Mouse (Mus musculus) lung, adult 2 months (tissue): ENCODE data around the gene Ptpn13.

Experiments used
- CTCF ChIP-seq: fragments of 200-500 bp; IDR thresholded peaks from 2 replicates; pipeline ENCODE4 v1.5.1; 2011; ENCODE audit warnings: mild to moderate bottlenecking, low read length, control low read depth; ENCODE audit not compliant: insufficient read depth
- POLR2A ChIP-seq: fragments of 200-500 bp; IDR thresholded peaks from 2 replicates; pipeline ENCODE4 v1.6.1; 2011; ENCODE audit warnings: low read depth, mild to moderate bottlenecking, control low read depth, low read length, borderline replicate concordance; ENCODE audit errors: extremely low read depth

- TF ChIP-seq POLR2A (no peak), CTCF (no peak)
Observed at GRCm38 (mm10) chr5:103541136-103541535, 116.1 kb downstream of the Ptpn13 start.
